Mouse (Mus musculus): ENCODE results near the gene Cers6. TPM values are rescaled to one million over a fixed set of nuclear protein-coding genes. Genes with fewer than 3 reads are reported as not detected.

Gene Cers6
- polyA plus RNA-seq, 2 experiments = 2.0 to 6.7 TPM

GRCm38 (mm10) chr2:68944898-68945297, 83.7 kb downstream of the Cers6 start:
- Histone ChIP-seq H3K4me2 (ENCODE audit: low read depth) (no peak overlapping the region), H3K36me3 (replicated peaks; ENCODE audit: control insufficient read depth, insufficient read depth, low read depth) (no peaks in the 10 kb centered on the region), H3K4me3 (ENCODE audit: insufficient read depth in 1 of 2, low read depth in 2 of 2, low read length in 2 of 2) (no peak overlapping the region), H3K9ac (replicated peaks) (no peak overlapping the region), H3K4me1 (replicated peaks; ENCODE audit: control insufficient read depth in 2 of 2, insufficient read depth in 2 of 2, low read length in 1 of 2) (peaks cover 6 to 26% of the 10 kb centered on the region in 2 experiments), H3K9me3 (ENCODE audit: control insufficient read depth, low read length) (no peaks in the 10 kb centered on the region), H3K27ac (no peak overlapping the region), H3K27me3 (ENCODE audit: control insufficient read depth, insufficient read depth, low read length) (no peaks in the 10 kb centered on the region)
- ATAC-seq (ENCODE audit: insufficient read depth) (peak; percentile 52; the same call in 1 of the 2 replicates), DNase-seq (ENCODE audit: low read depth in 3 of 3, low spot score in 3 of 3) (no peak)
- WGBS (ENCODE audit: insufficient replicate concordance) = 52% methylated on average over 2 of the region's 2 CpGs
- TF ChIP-seq EP300 (IDR thresholded peaks at IDR 0.05; ENCODE audit: low read depth) = no peak
- TF ChIP-seq CTCF (IDR thresholded peaks at IDR 0.05; ENCODE audit: low read depth) = no peak

GRCm38 (mm10) chr2:68945976-68946375, 84.7 kb downstream of the Cers6 start:
- no peak overlapping the region for H3K4me2 ChIP-seq (ENCODE audit: low read depth)
- no peak for ATAC-seq (ENCODE audit: insufficient read depth)
- no peak overlapping the region for H3K4me3 ChIP-seq (ENCODE audit: insufficient read depth in 1 of 2, low read depth in 2 of 2, low read length in 2 of 2)
- H3K36me3 ChIP-seq (replicated peaks; ENCODE audit: control insufficient read depth, insufficient read depth, low read depth) = no peaks in the 10 kb centered on the region
- no peak overlapping the region for H3K9ac ChIP-seq (replicated peaks)
- TF ChIP-seq CTCF (IDR thresholded peaks at IDR 0.05; ENCODE audit: low read depth) (no peak), EP300 (IDR thresholded peaks at IDR 0.05; ENCODE audit: low read depth) (no peak)
- no peaks in the 10 kb centered on the region for H3K27me3 ChIP-seq (ENCODE audit: control insufficient read depth, insufficient read depth, low read length)
- no peak overlapping the region for H3K27ac ChIP-seq
- no peaks in the 10 kb centered on the region for H3K9me3 ChIP-seq (ENCODE audit: control insufficient read depth, low read length)
- peaks cover 9 to 29% of the 10 kb centered on the region in 2 experiments for H3K4me1 ChIP-seq (replicated peaks; ENCODE audit: control insufficient read depth in 2 of 2, insufficient read depth in 2 of 2, low read length in 1 of 2)
- DNase-seq (ENCODE audit: low read depth in 3 of 3, low spot score in 3 of 3) = no peak
- WGBS (ENCODE audit: insufficient replicate concordance) = 60% methylated on average over 2 of the region's 2 CpGs

GRCm38 (mm10) chr2:68946819-68947218, 85.6 kb downstream of the Cers6 start:
- no peak overlapping the region for H3K9ac ChIP-seq (replicated peaks)
- H3K4me1 ChIP-seq (replicated peaks; ENCODE audit: control insufficient read depth in 2 of 2, insufficient read depth in 2 of 2, low read length in 1 of 2) = peaks cover 9 to 29% of the 10 kb centered on the region in 2 experiments
- ATAC-seq (ENCODE audit: insufficient read depth) (no peak), DNase-seq (ENCODE audit: low read depth in 3 of 3, low spot score in 3 of 3) (no peak)
- no peak overlapping the region for H3K27ac ChIP-seq
- H3K27me3 ChIP-seq (ENCODE audit: control insufficient read depth, insufficient read depth, low read length) = no peaks in the 10 kb centered on the region
- no peak overlapping the region for H3K4me2 ChIP-seq (ENCODE audit: low read depth)
- no peak overlapping the region for H3K4me3 ChIP-seq (ENCODE audit: insufficient read depth in 1 of 2, low read depth in 2 of 2, low read length in 2 of 2)
- WGBS (ENCODE audit: insufficient replicate concordance) = 50% methylated on average over 5 of the region's 5 CpGs
- no peaks in the 10 kb centered on the region for H3K36me3 ChIP-seq (replicated peaks; ENCODE audit: control insufficient read depth, insufficient read depth, low read depth)
- TF ChIP-seq EP300 (IDR thresholded peaks at IDR 0.05; ENCODE audit: low read depth) = no peak
- no peak for TF ChIP-seq CTCF (IDR thresholded peaks at IDR 0.05; ENCODE audit: low read depth)
- no peaks in the 10 kb centered on the region for H3K9me3 ChIP-seq (ENCODE audit: control insufficient read depth, low read length)

- no peak overlapping the region for H3K4me2 ChIP-seq (ENCODE audit: low read depth)
- ATAC-seq (ENCODE audit: insufficient read depth) (peak; percentile 87), DNase-seq (ENCODE audit: low read depth in 3 of 3, low spot score in 3 of 3) (peak in 1 of 3 experiments; percentile 33)
- H3K27ac ChIP-seq = no peak overlapping the region
- H3K4me3 ChIP-seq (ENCODE audit: insufficient read depth in 1 of 2, low read depth in 2 of 2, low read length in 2 of 2) = no peak overlapping the region
- 6% methylated on average over 2 of the region's 2 CpGs for WGBS (ENCODE audit: insufficient replicate concordance)
- no peaks in the 10 kb centered on the region for H3K27me3 ChIP-seq (ENCODE audit: control insufficient read depth, insufficient read depth, low read length)
- TF ChIP-seq CTCF (IDR thresholded peaks at IDR 0.05; ENCODE audit: low read depth) = no peak
- TF ChIP-seq EP300 (IDR thresholded peaks at IDR 0.05; ENCODE audit: low read depth) = no peak
- H3K9ac ChIP-seq (replicated peaks) = no peak overlapping the region
- H3K9me3 ChIP-seq (ENCODE audit: control insufficient read depth, low read length) = no peaks in the 10 kb centered on the region
- peaks cover 9 to 29% of the 10 kb centered on the region in 2 experiments for H3K4me1 ChIP-seq (replicated peaks; ENCODE audit: control insufficient read depth in 2 of 2, insufficient read depth in 2 of 2, low read length in 1 of 2)
- no peaks in the 10 kb centered on the region for H3K36me3 ChIP-seq (replicated peaks; ENCODE audit: control insufficient read depth, insufficient read depth, low read depth)
Observed at GRCm38 (mm10) chr2:68949137-68949536, 87.9 kb downstream of the Cers6 start.

GRCm38 (mm10) chr2:68949728-68950127, 88.5 kb downstream of the Cers6 start:
- peaks cover 9 to 29% of the 10 kb centered on the region in 2 experiments for H3K4me1 ChIP-seq (replicated peaks; ENCODE audit: control insufficient read depth in 2 of 2, insufficient read depth in 2 of 2, low read length in 1 of 2)
- no peak overlapping the region for H3K9ac ChIP-seq (replicated peaks)
- no peaks in the 10 kb centered on the region for H3K36me3 ChIP-seq (replicated peaks; ENCODE audit: control insufficient read depth, insufficient read depth, low read depth)
- H3K27me3 ChIP-seq (ENCODE audit: control insufficient read depth, insufficient read depth, low read length) = no peaks in the 10 kb centered on the region
- H3K4me2 ChIP-seq (ENCODE audit: low read depth) = no peak overlapping the region
- DNase-seq (ENCODE audit: low read depth in 3 of 3, low spot score in 3 of 3) = no peak
- 43% methylated on average over 5 of the region's 5 CpGs for WGBS (ENCODE audit: insufficient replicate concordance)
- no peak overlapping the region for H3K4me3 ChIP-seq (ENCODE audit: insufficient read depth in 1 of 2, low read depth in 2 of 2, low read length in 2 of 2)
- H3K9me3 ChIP-seq (ENCODE audit: control insufficient read depth, low read length) = no peaks in the 10 kb centered on the region
- no peak for TF ChIP-seq CTCF (IDR thresholded peaks at IDR 0.05; ENCODE audit: low read depth)
- TF ChIP-seq EP300 (IDR thresholded peaks at IDR 0.05; ENCODE audit: low read depth) = no peak
- ATAC-seq (ENCODE audit: insufficient read depth) = peak; percentile 10; the same call in 1 of the 2 replicates
- H3K27ac ChIP-seq = no peak overlapping the region

Data from liver, embryonic 14.5 days (tissue).